Comparison of ENCODE assay signal across 8 mouse cellular contexts in the genomic region with DNA sequence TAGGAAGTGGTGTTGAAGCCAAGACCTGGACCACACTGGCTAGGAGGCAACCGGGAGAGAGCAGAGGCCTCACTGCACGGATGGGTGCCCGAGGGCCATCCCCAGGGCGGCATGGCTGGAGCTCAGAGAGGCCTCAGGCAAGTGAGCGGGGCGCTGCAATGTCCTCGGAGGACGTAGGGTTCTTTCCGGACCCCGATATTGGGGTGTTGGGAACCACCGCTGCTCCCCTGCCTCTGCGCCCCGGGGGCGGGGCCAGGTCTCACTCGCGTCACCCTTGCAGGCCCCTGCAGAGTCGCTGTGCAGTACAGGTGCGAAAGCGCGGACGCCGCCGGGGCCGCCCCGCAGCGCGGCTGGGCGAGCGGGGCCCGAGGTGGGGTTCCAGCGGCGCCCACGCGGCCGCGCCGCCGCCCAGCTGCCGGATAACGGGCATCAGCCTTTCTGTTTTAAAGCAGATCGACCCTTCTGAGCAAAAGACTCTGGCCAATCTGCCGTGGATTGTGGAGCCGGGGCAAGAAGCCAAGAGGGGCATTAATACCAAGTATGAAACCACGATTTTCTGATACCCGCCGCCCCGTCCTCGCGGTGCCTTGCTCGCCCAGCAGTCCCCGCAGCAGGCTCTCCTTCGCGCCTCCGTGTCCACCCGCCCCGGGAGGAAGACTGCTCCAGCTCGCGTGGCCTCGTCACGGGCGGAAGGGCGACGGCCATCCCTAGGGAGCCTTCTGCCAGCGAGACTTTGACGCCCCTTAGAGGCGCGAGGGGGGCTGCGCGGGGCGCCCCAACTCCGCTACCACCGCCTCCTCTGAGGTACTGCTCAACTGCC.
DNase-seq lines count a peak whose midpoint lies in the region; ATAC-seq and TF ChIP-seq lines count a peak whose summit lies in the region.

No protein-coding gene starts in this region.

- peak overlapping the region; percentile 82 for H3K4me2 ChIP-seq in hindbrain, embryonic 13.5 days
- peak overlapping the region; percentile 50 for H3K4me2 ChIP-seq in liver, embryonic 14.5 days (ENCODE audit: low read depth)

- TF ChIP-seq POLR2A in olfactory bulb, adult 2 months (IDR thresholded peaks at IDR 0.05; ENCODE audit: insufficient read depth, low read depth, low read length), result no peak

- peak overlapping the region; percentile 43 for H3K4me3 ChIP-seq in hindbrain, embryonic 13.5 days
- H3K4me3 ChIP-seq in liver, embryonic 14.5 days (ENCODE audit: insufficient read depth in 1 of 2, low read depth in 2 of 2, low read length in 2 of 2), result peak overlapping the region; percentile 16 to 25
- H3K4me3 ChIP-seq in olfactory bulb, adult 2 months (ENCODE audit: insufficient read depth, low read depth, low read length), result peak overlapping the region; percentile 29

- ATAC-seq in cerebellum, adult (ENCODE audit: insufficient number of reproducible peaks, low FRiP score, low TSS enrichment), result no peak
- ATAC-seq in hindbrain, embryonic 13.5 days (ENCODE audit: low FRiP score), result peak; percentile 43
- ATAC-seq in liver, embryonic 14.5 days (ENCODE audit: insufficient read depth), result no peak
- ATAC-seq in erythroid progenitor cell, adult 5-6 weeks (replicated peaks; ENCODE audit: low FRiP score, poor library complexity, severe bottlenecking), result no peak

- no peaks in the 10 kb centered on the region for H3K9me3 ChIP-seq in hindbrain, embryonic 13.5 days
- H3K9me3 ChIP-seq in liver, embryonic 14.5 days (ENCODE audit: control insufficient read depth, low read length), result no peaks in the 10 kb centered on the region

- peak overlapping the region; percentile 68 for H3K9ac ChIP-seq in hindbrain, embryonic 13.5 days
- H3K9ac ChIP-seq in liver, embryonic 14.5 days (replicated peaks), result no peak overlapping the region

- H3K4me1 ChIP-seq in hindbrain, embryonic 13.5 days (replicated peaks), result peaks cover 30% of the 10 kb centered on the region
- no peaks in the 10 kb centered on the region for H3K4me1 ChIP-seq in liver, embryonic 14.5 days (replicated peaks; ENCODE audit: control insufficient read depth in 2 of 2, insufficient read depth in 2 of 2, low read length in 1 of 2)
- H3K4me1 ChIP-seq in olfactory bulb, adult 2 months (ENCODE audit: control insufficient read depth, insufficient read depth, low read length), result peaks cover 58% of the 10 kb centered on the region

- peak; percentile 36 for DNase-seq in cerebellum, adult 11-12 months
- DNase-seq in cerebellum, adult 18-20 months, result peak; percentile 42 to 54
- DNase-seq in gastrocnemius, adult 18-20 months (ENCODE audit: low spot score), result peak; percentile 15
- DNase-seq in liver, embryonic 14.5 days (ENCODE audit: low read depth in 3 of 3, low spot score in 3 of 3), result no peak

- peaks cover 51% of the 10 kb centered on the region for H3K27me3 ChIP-seq in hindbrain, embryonic 13.5 days
- H3K27me3 ChIP-seq in liver, embryonic 14.5 days (ENCODE audit: control insufficient read depth, insufficient read depth, low read length), result peaks cover 28% of the 10 kb centered on the region

- TF ChIP-seq CTCF in liver, embryonic 14.5 days (IDR thresholded peaks at IDR 0.05; ENCODE audit: low read depth), result no peak
- no peak for TF ChIP-seq CTCF in olfactory bulb, adult 2 months (IDR thresholded peaks at IDR 0.05; ENCODE audit: insufficient read depth, low read depth, low read length)

- WGBS in hindbrain, embryonic 13.5 days, result 3% methylated on average over 72 of the region's 72 CpGs
- WGBS in liver, embryonic 14.5 days (ENCODE audit: insufficient replicate concordance), result 4% methylated on average over 72 of the region's 72 CpGs
- 17% methylated on average over 72 of the region's 72 CpGs for WGBS in olfactory bulb, adult 2 months

- no peak for TF ChIP-seq EP300 in liver, embryonic 14.5 days (IDR thresholded peaks at IDR 0.05; ENCODE audit: low read depth)

- no peak overlapping the region for H3K27ac ChIP-seq in hindbrain, embryonic 13.5 days
- no peak overlapping the region for H3K27ac ChIP-seq in liver, embryonic 14.5 days
- peak overlapping the region; percentile 97 for H3K27ac ChIP-seq in olfactory bulb, adult 2 months (ENCODE audit: insufficient read depth, low read depth, low read length)

- H3K36me3 ChIP-seq in hindbrain, embryonic 13.5 days, result peaks cover 13% of the 10 kb centered on the region
- H3K36me3 ChIP-seq in liver, embryonic 14.5 days (replicated peaks; ENCODE audit: control insufficient read depth, insufficient read depth, low read depth), result no peaks in the 10 kb centered on the region

Comparison
In these comparisons a context has a peak if more than half of its experiments do, and no peak if none do; other contexts are left out.
1. DNase-seq: peak in cerebellum, adult 11-12 months (single experiment), cerebellum, adult 18-20 months (2 of 2) and gastrocnemius, adult 18-20 months (single experiment); none in liver, embryonic 14.5 days (0 of 3).
2. Peak in every context shown above with its lines, with median percentiles within 50 percentile points of each other: H3K4me3 ChIP-seq.